Mouse (Mus musculus) cerebellum, adult 2 months (tissue): ENCODE results near the gene Elmo3. TPM values are rescaled to one million over a fixed set of nuclear protein-coding genes. Genes with fewer than 3 reads are reported as not detected.

Source experiments
- DNase-seq, 2 experiments: peaks; one replicate each; pipeline ENCODE4 v3.0.0; 2021
- H3K27ac ChIP-seq: fragments of 200-500 bp; 2 replicates; pipeline ENCODE4 v1.5.1; 2012; ENCODE audit warnings: low read length, control low read depth, inconsistent platforms; ENCODE audit not compliant: insufficient read depth
- H3K27me3 ChIP-seq: fragments of 200-500 bp; 2 replicates; pipeline ENCODE4 v1.6.1; 2012; ENCODE audit warnings: inconsistent platforms, mild to moderate bottlenecking, low read length, moderate library complexity; ENCODE audit not compliant: control insufficient read depth, insufficient read depth
- H3K4me1 ChIP-seq: fragments of 200-500 bp; 2 replicates; pipeline ENCODE4 v1.6.1; 2011; ENCODE audit warnings: low read length; ENCODE audit not compliant: control insufficient read depth, insufficient read depth
- H3K4me3 ChIP-seq: fragments of 200-500 bp; replicated peaks from 2 replicates; pipeline ENCODE3; 2011; ENCODE audit warnings: mild to moderate bottlenecking, low read depth, low read length, control low read depth; ENCODE audit not compliant: insufficient read depth
- CTCF ChIP-seq: fragments of 200-500 bp; IDR thresholded peaks from 2 replicates; pipeline ENCODE4 v1.5.1; 2011; ENCODE audit warnings: low read depth, mild to moderate bottlenecking, control low read depth, low read length, moderate library complexity, borderline replicate concordance; ENCODE audit not compliant: insufficient read depth
- POLR2A ChIP-seq: fragments of 200-500 bp; IDR thresholded peaks from 2 replicates; pipeline ENCODE4 v1.6.1; 2011; ENCODE audit warnings: low read length, control low read depth, borderline replicate concordance; ENCODE audit not compliant: insufficient read depth
- WGBS: fragments of 180-500 bp; shearing (Covaris S2); methylation state at CpG from one replicate; pipeline ENCODE4 v1.1.7; 2018; 5-methylcytosine and 5-hydroxymethylcytosine counted together
- polyA plus RNA-seq: library from polyadenylated mRNA; depleted of rRNA; stranded (reverse); fragments of >200 nt; gene quantifications from 2 replicates; pipeline ENCODE4 v1.2.3, GENCODE M21; 2012; rRNA removed

The Elmo3 gene
- polyA plus RNA-seq = 12.4 and 15.2 TPM in 2 replicates

GRCm38 (mm10) chr8:105305211-105306145 lies at the start of gene Elmo3:
Elmo3 (plus strand) TSS chr8:105305601.
- Histone ChIP-seq H3K27ac (peak within 1 kb of the TSS; percentile 88), H3K4me1 (peaks cover 53% of the 10 kb centered on the region), H3K27me3 (no peaks in the 10 kb centered on the region), H3K4me3 (peak within 1 kb of the TSS; percentile 58)
- 7% methylated on average over 27 of the region's 30 CpGs for WGBS
- TF ChIP-seq CTCF = no peak; the same call in 1 of the 2 replicates
- TF ChIP-seq POLR2A = no peak; the same call in 1 of the 2 replicates
- peak; percentile 79 to 84 for DNase-seq

GRCm38 (mm10) chr8:105257318-105258114 lies 47.9 kb upstream of the Elmo3 start:
- TF ChIP-seq POLR2A (no peak), CTCF (no peak)
- H3K27me3 ChIP-seq = no peaks in the 10 kb centered on the region
- DNase-seq = no peak
- no peak overlapping the region for H3K27ac ChIP-seq
- WGBS = 80% methylated on average over 7 of the region's 7 CpGs
- H3K4me3 ChIP-seq = no peak overlapping the region
- no peaks in the 10 kb centered on the region for H3K4me1 ChIP-seq

GRCm38 (mm10) chr8:105258911-105259720 lies 46.3 kb upstream of the Elmo3 start:
- Histone ChIP-seq H3K27me3 (no peaks in the 10 kb centered on the region), H3K4me1 (no peaks in the 10 kb centered on the region), H3K4me3 (peak overlapping the region; percentile 49), H3K27ac (no peak overlapping the region)
- 6% methylated on average over 55 of the region's 55 CpGs for WGBS
- TF ChIP-seq POLR2A = no peak
- no peak for TF ChIP-seq CTCF
- DNase-seq = peak in 1 of 2 experiments; percentile 36

GRCm38 (mm10) chr8:105259721-105260320 lies 45.6 kb upstream of the Elmo3 start:
- Histone ChIP-seq H3K27me3 (no peaks in the 10 kb centered on the region), H3K4me1 (no peaks in the 10 kb centered on the region), H3K27ac (no peak overlapping the region), H3K4me3 (peak overlapping the region; percentile 49)
- 6% methylated on average over 30 of the region's 30 CpGs for WGBS
- TF ChIP-seq CTCF (peak; percentile 80), POLR2A (no peak)
- DNase-seq = peak; percentile 64 to 76

- no peak for TF ChIP-seq POLR2A
- TF ChIP-seq CTCF = no peak
- no peak for DNase-seq
- no peaks in the 10 kb centered on the region for H3K27me3 ChIP-seq
- H3K4me3 ChIP-seq = no peak overlapping the region
- WGBS = 83% methylated on average over 7 of the region's 7 CpGs
- H3K27ac ChIP-seq = no peak overlapping the region
- no peaks in the 10 kb centered on the region for H3K4me1 ChIP-seq
Measured at GRCm38 (mm10) chr8:105260371-105261099, 44.9 kb upstream of the Elmo3 start.

- no peaks in the 10 kb centered on the region for H3K27me3 ChIP-seq
- TF ChIP-seq CTCF (no peak), POLR2A (no peak)
- 92% methylated on average over 12 of the region's 12 CpGs for WGBS
- no peaks in the 10 kb centered on the region for H3K4me1 ChIP-seq
- no peak overlapping the region for H3K4me3 ChIP-seq
- H3K27ac ChIP-seq = no peak overlapping the region
- DNase-seq = no peak
Measured at GRCm38 (mm10) chr8:105261326-105261980, 43.9 kb upstream of the Elmo3 start.
